Mouse (Mus musculus): Measurements from ENCODE around the gene Orai2. TPM values are rescaled to one million over a fixed set of nuclear protein-coding genes. Genes with fewer than 3 reads are reported as not detected.
"Not testable (repeated sequence)": the region's sequence is repeated elsewhere in the genome, so short reads cannot be mapped to it uniquely, and the experiment has no call there.

Orai2 gene
- polyA plus RNA-seq, 1 experiment from 2014 or later = 4.3 TPM

- not testable (repeated sequence) for H3K4me2 ChIP-seq (ENCODE audit: low read depth, low read length); ATAC-seq (replicated peaks; ENCODE audit: extremely low read depth, insufficient read depth, low FRiP score); H3K9ac ChIP-seq (ENCODE audit: low read length); H3K4me3 ChIP-seq (ENCODE audit: low read length); H3K4me1 ChIP-seq (ENCODE audit: control insufficient read depth, insufficient read depth, low read length); H3K27me3 ChIP-seq (ENCODE audit: control insufficient read depth, insufficient read depth, low read length); H3K9me3 ChIP-seq (replicated peaks; ENCODE audit: control insufficient read depth, low read length); H3K27ac ChIP-seq (ENCODE audit: low read length); H3K36me3 ChIP-seq (ENCODE audit: control insufficient read depth, insufficient read depth)
- 80% methylated on average over 14 of the region's 14 CpGs for WGBS
Observed at GRCm38 (mm10) chr5:136211341-136212102, 41.0 kb upstream of the Orai2 start.

GRCm38 (mm10) chr5:136210549-136210948, 40.0 kb upstream of the Orai2 start:
- Histone ChIP-seq H3K27me3 (ENCODE audit: control insufficient read depth, insufficient read depth, low read length) (no peaks in the 10 kb centered on the region), H3K27ac (ENCODE audit: low read length) (no peak overlapping the region), H3K4me1 (ENCODE audit: control insufficient read depth, insufficient read depth, low read length) (no peaks in the 10 kb centered on the region), H3K4me2 (ENCODE audit: low read depth, low read length) (no peak overlapping the region), H3K36me3 (ENCODE audit: control insufficient read depth, insufficient read depth) (no peaks in the 10 kb centered on the region), H3K4me3 (ENCODE audit: low read length) (no peak overlapping the region), H3K9ac (ENCODE audit: low read length) (no peak overlapping the region), H3K9me3 (replicated peaks; ENCODE audit: control insufficient read depth, low read length) (0 out of 2 replicates have a peak, but pooled peaks cover 4% of the 10 kb centered on the region)
- WGBS = 61% methylated on average over 5 of the region's 5 CpGs
- ATAC-seq (replicated peaks; ENCODE audit: extremely low read depth, insufficient read depth, low FRiP score) = no peak

GRCm38 (mm10) chr5:136201832-136202231, 31.3 kb upstream of the Orai2 start:
- 0 out of 2 replicates have a peak, but pooled peaks have one; percentile 16 for ATAC-seq (replicated peaks; ENCODE audit: extremely low read depth, insufficient read depth, low FRiP score)
- H3K4me2 ChIP-seq (ENCODE audit: low read depth, low read length) = no peak overlapping the region

GRCm38 (mm10) chr5:136199526-136199925, 29.0 kb upstream of the Orai2 start:
- 35% methylated on average over 11 of the region's 11 CpGs for WGBS
- Histone ChIP-seq H3K36me3 (ENCODE audit: control insufficient read depth, insufficient read depth) (peaks cover 17% of the 10 kb centered on the region), H3K27me3 (ENCODE audit: control insufficient read depth, insufficient read depth, low read length) (no peaks in the 10 kb centered on the region), H3K4me3 (ENCODE audit: low read length) (peak overlapping the region; percentile 95), H3K27ac (ENCODE audit: low read length) (peak overlapping the region; percentile 71), H3K9me3 (replicated peaks; ENCODE audit: control insufficient read depth, low read length) (no peaks in the 10 kb centered on the region), H3K9ac (ENCODE audit: low read length) (peak overlapping the region; percentile 86), H3K4me1 (ENCODE audit: control insufficient read depth, insufficient read depth, low read length) (peaks cover 11% of the 10 kb centered on the region), H3K4me2 (ENCODE audit: low read depth, low read length) (peak overlapping the region; percentile 62)
- ATAC-seq (replicated peaks; ENCODE audit: extremely low read depth, insufficient read depth, low FRiP score) = no peak

More at GRCm38 (mm10) chr5:136201832-136202231, 31.3 kb upstream of the Orai2 start:
- H3K9me3 ChIP-seq (replicated peaks; ENCODE audit: control insufficient read depth, low read length) = no peaks in the 10 kb centered on the region
- WGBS = 26% methylated on average over 7 of the region's 7 CpGs
- H3K27me3 ChIP-seq (ENCODE audit: control insufficient read depth, insufficient read depth, low read length) = no peaks in the 10 kb centered on the region
- no peak overlapping the region for H3K4me3 ChIP-seq (ENCODE audit: low read length)
- H3K9ac ChIP-seq (ENCODE audit: low read length) = no peak overlapping the region
- H3K4me1 ChIP-seq (ENCODE audit: control insufficient read depth, insufficient read depth, low read length) = peaks cover 11% of the 10 kb centered on the region
- H3K27ac ChIP-seq (ENCODE audit: low read length) = no peak overlapping the region
- peaks cover 2% of the 10 kb centered on the region; the same call in 1 of the 2 replicates for H3K36me3 ChIP-seq (ENCODE audit: control insufficient read depth, insufficient read depth)

- Histone ChIP-seq H3K27me3 (ENCODE audit: control insufficient read depth, insufficient read depth, low read length) (no peaks in the 10 kb centered on the region), H3K27ac (ENCODE audit: low read length) (peak within 1 kb of the TSS; percentile 75), H3K36me3 (ENCODE audit: control insufficient read depth, insufficient read depth) (peaks cover 24% of the 10 kb centered on the region), H3K9ac (ENCODE audit: low read length) (peak within 1 kb of the TSS; percentile 86), H3K9me3 (replicated peaks; ENCODE audit: control insufficient read depth, low read length) (no peaks in the 10 kb centered on the region), H3K4me3 (ENCODE audit: low read length) (peak within 1 kb of the TSS; percentile 95), H3K4me1 (ENCODE audit: control insufficient read depth, insufficient read depth, low read length) (peaks cover 11% of the 10 kb centered on the region), H3K4me2 (ENCODE audit: low read depth, low read length) (peak within 1 kb of the TSS; percentile 94)
- under 1% methylated on average over 62 of the region's 62 CpGs for WGBS
- peak; percentile 89 for ATAC-seq (replicated peaks; ENCODE audit: extremely low read depth, insufficient read depth, low FRiP score)
Observed at GRCm38 (mm10) chr5:136198474-136199391, 28.2 kb upstream of the Orai2 start, which contains the start of gene Prkrip1. Prkrip1 (minus strand) TSS chr5:136198963.

- no peak overlapping the region for H3K9ac ChIP-seq (ENCODE audit: low read length)
- no peaks in the 10 kb centered on the region for H3K9me3 ChIP-seq (replicated peaks; ENCODE audit: control insufficient read depth, low read length)
- peaks cover 53% of the 10 kb centered on the region for H3K36me3 ChIP-seq (ENCODE audit: control insufficient read depth, insufficient read depth)
- H3K27ac ChIP-seq (ENCODE audit: low read length) = no peak overlapping the region
- no peak for ATAC-seq (replicated peaks; ENCODE audit: extremely low read depth, insufficient read depth, low FRiP score)
- no peak overlapping the region for H3K4me2 ChIP-seq (ENCODE audit: low read depth, low read length)
- 88% methylated on average over 7 of the region's 7 CpGs for WGBS
- no peaks in the 10 kb centered on the region for H3K27me3 ChIP-seq (ENCODE audit: control insufficient read depth, insufficient read depth, low read length)
- H3K4me1 ChIP-seq (ENCODE audit: control insufficient read depth, insufficient read depth, low read length) = no peaks in the 10 kb centered on the region
- no peak overlapping the region for H3K4me3 ChIP-seq (ENCODE audit: low read length)
Observed at GRCm38 (mm10) chr5:136191870-136192269, 21.4 kb upstream of the Orai2 start.

GRCm38 (mm10) chr5:136186723-136187122, 16.2 kb upstream of the Orai2 start:
- Histone ChIP-seq H3K4me3 (ENCODE audit: low read length) (no peak overlapping the region), H3K27me3 (ENCODE audit: control insufficient read depth, insufficient read depth, low read length) (no peaks in the 10 kb centered on the region), H3K9ac (ENCODE audit: low read length) (no peak overlapping the region), H3K4me2 (ENCODE audit: low read depth, low read length) (no peak overlapping the region), H3K4me1 (ENCODE audit: control insufficient read depth, insufficient read depth, low read length) (no peaks in the 10 kb centered on the region), H3K27ac (ENCODE audit: low read length) (no peak overlapping the region), H3K9me3 (replicated peaks; ENCODE audit: control insufficient read depth, low read length) (no peaks in the 10 kb centered on the region), H3K36me3 (ENCODE audit: control insufficient read depth, insufficient read depth) (peaks cover 23% of the 10 kb centered on the region)
- 36% methylated on average over 4 of the region's 4 CpGs for WGBS
- 0 out of 2 replicates have a peak, but pooled peaks have one; percentile 32 for ATAC-seq (replicated peaks; ENCODE audit: extremely low read depth, insufficient read depth, low FRiP score)

DNA sequence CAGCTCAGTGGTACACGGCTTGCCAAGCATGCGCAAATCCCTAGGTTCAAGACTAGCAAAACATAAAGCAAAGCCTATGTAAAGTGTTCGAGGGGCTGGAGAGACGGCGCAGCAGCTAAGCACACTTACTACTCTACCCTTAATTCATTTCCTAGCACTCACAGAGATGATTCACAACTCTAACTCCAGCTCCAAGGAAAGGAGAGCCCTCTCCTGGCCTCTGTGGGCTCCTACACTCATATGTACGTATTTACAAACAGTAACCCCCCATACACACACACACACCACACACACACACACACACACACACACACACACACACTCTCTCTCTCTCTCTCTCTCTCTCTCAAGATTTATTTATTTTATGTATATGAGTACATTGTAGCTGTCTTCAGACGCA, 13.3 kb upstream of the Orai2 start:
- Histone ChIP-seq H3K4me3 (ENCODE audit: low read length) (no peak overlapping the region), H3K27me3 (ENCODE audit: control insufficient read depth, insufficient read depth, low read length) (no peaks in the 10 kb centered on the region), H3K9ac (ENCODE audit: low read length) (no peak overlapping the region), H3K4me1 (ENCODE audit: control insufficient read depth, insufficient read depth, low read length) (no peaks in the 10 kb centered on the region), H3K27ac (ENCODE audit: low read length) (no peak overlapping the region), H3K4me2 (ENCODE audit: low read depth, low read length) (no peak overlapping the region), H3K9me3 (replicated peaks; ENCODE audit: control insufficient read depth, low read length) (no peaks in the 10 kb centered on the region), H3K36me3 (ENCODE audit: control insufficient read depth, insufficient read depth) (peaks cover 30% of the 10 kb centered on the region)
- no peak for ATAC-seq (replicated peaks; ENCODE audit: extremely low read depth, insufficient read depth, low FRiP score)
- WGBS = 91% methylated on average over 7 of the region's 7 CpGs
